Mouse (Mus musculus): ENCODE results near the gene Gckr. TPM values are rescaled to one million over a fixed set of nuclear protein-coding genes. Genes with fewer than 3 reads are reported as not detected.
A peak's percentile ranks its signal among the peaks of the same experiment; 100 is the strongest.

The Gckr gene
- polyA plus RNA-seq, 1 experiment from 2014 or later = 63.1 TPM

- Histone ChIP-seq H3K4me1 (ENCODE audit: insufficient read depth) (peaks cover 26% of the 10 kb centered on the region), H3K4me3 (ENCODE audit: low read depth, low read length) (peak within 1 kb of the TSS; percentile 59), H3K27me3 (ENCODE audit: insufficient read depth, low read length) (peaks cover 4% of the 10 kb centered on the region; the same call in 1 of the 2 replicates), H3K9me3 (ENCODE audit: low read length) (no peaks in the 10 kb centered on the region), H3K9ac (replicated peaks) (peak within 1 kb of the TSS; percentile 62), H3K36me3 (replicated peaks; ENCODE audit: insufficient read depth, low read length) (no peaks in the 10 kb centered on the region), H3K27ac (ENCODE audit: low read depth) (peak within 1 kb of the TSS; percentile 79), H3K4me2 (ENCODE audit: low read depth, low read length) (peak within 1 kb of the TSS; percentile 89)
- no peak for TF ChIP-seq CTCF (IDR thresholded peaks at IDR 0.05; ENCODE audit: low read depth)
- TF ChIP-seq EP300 (IDR thresholded peaks at IDR 0.05; ENCODE audit: low read depth) = no peak
- ATAC-seq (peak; percentile 97), DNase-seq (peak; percentile 95)
- 1% methylated on average over 45 of the region's 45 CpGs for WGBS (ENCODE audit: insufficient replicate concordance)
These were observed 6.5 kb upstream of the Gckr start, which contains the start of gene Ift172 for GRCm38 (mm10) chr5:31290521-31291360. TSS of gene Ift172 (minus strand) at chr5:31291116.

DNA sequence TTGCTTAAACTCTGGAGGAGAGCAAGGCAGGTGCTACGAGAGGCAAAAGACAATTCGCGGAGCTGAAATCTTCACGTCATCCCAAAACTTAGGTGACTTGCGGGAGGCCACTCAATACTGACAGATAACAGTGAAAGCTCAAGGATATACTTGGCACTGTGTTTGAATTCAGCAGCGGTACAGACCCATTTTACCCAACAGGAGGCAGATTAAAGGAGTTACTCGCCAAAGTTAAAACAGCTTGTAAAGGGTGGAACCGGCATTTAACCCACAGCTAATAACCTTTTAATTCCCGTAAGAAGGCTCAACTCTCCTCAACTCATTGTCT is 5.9 kb upstream of the Gckr start:
- Histone ChIP-seq H3K4me1 (ENCODE audit: insufficient read depth) (peaks cover 26% of the 10 kb centered on the region), H3K27ac (ENCODE audit: low read depth) (peak overlapping the region; percentile 79), H3K4me2 (ENCODE audit: low read depth, low read length) (peak overlapping the region; percentile 89), H3K4me3 (ENCODE audit: low read depth, low read length) (peak overlapping the region; percentile 59), H3K27me3 (ENCODE audit: insufficient read depth, low read length) (peaks cover 4% of the 10 kb centered on the region; the same call in 1 of the 2 replicates), H3K9ac (replicated peaks) (peak overlapping the region; percentile 49), H3K9me3 (ENCODE audit: low read length) (no peaks in the 10 kb centered on the region), H3K36me3 (replicated peaks; ENCODE audit: insufficient read depth, low read length) (no peaks in the 10 kb centered on the region)
- 3% methylated on average over 9 of the region's 9 CpGs for WGBS (ENCODE audit: insufficient replicate concordance)
- TF ChIP-seq CTCF (IDR thresholded peaks at IDR 0.05; ENCODE audit: low read depth) (no peak), EP300 (IDR thresholded peaks at IDR 0.05; ENCODE audit: low read depth) (no peak)
- DNase-seq = no peak
- no peak; the same call in 1 of the 2 replicates for ATAC-seq

- no peak for TF ChIP-seq CTCF (IDR thresholded peaks at IDR 0.05; ENCODE audit: low read depth)
- TF ChIP-seq EP300 (IDR thresholded peaks at IDR 0.05; ENCODE audit: low read depth) = no peak
- peak overlapping the region; percentile 60 for H3K4me3 ChIP-seq (ENCODE audit: low read depth, low read length)
- H3K27ac ChIP-seq (ENCODE audit: low read depth) = 0 out of 2 replicates have a peak overlapping the region, but pooled peaks have one; percentile 3
- DNase-seq (peak; percentile 20), ATAC-seq (no peak)
- H3K9me3 ChIP-seq (ENCODE audit: low read length) = no peaks in the 10 kb centered on the region
- H3K27me3 ChIP-seq (ENCODE audit: insufficient read depth, low read length) = peaks cover 4% of the 10 kb centered on the region; the same call in 1 of the 2 replicates
- 17% methylated on average over 27 of the region's 29 CpGs for WGBS (ENCODE audit: insufficient replicate concordance)
- H3K36me3 ChIP-seq (replicated peaks; ENCODE audit: insufficient read depth, low read length) = no peaks in the 10 kb centered on the region
- H3K9ac ChIP-seq (replicated peaks) = peak overlapping the region; percentile 68
- peaks cover 17% of the 10 kb centered on the region for H3K4me1 ChIP-seq (ENCODE audit: insufficient read depth)
- peak overlapping the region; percentile 88 for H3K4me2 ChIP-seq (ENCODE audit: low read depth, low read length)
These were observed 2.2 kb upstream of the Gckr start for GRCm38 (mm10) chr5:31294964-31295605.

GRCm38 (mm10) chr5:31295606-31296141 is 1.6 kb upstream of the Gckr start, which contains the start of gene Fndc4:
TSS of gene Fndc4 (minus strand) at chr5:31296080.
- Histone ChIP-seq H3K27me3 (ENCODE audit: insufficient read depth, low read length) (peaks cover 4% of the 10 kb centered on the region; the same call in 1 of the 2 replicates), H3K9ac (replicated peaks) (peak within 1 kb of the TSS; percentile 68), H3K4me3 (ENCODE audit: low read depth, low read length) (peak within 1 kb of the TSS; percentile 60), H3K36me3 (replicated peaks; ENCODE audit: insufficient read depth, low read length) (no peaks in the 10 kb centered on the region), H3K27ac (ENCODE audit: low read depth) (peak within 1 kb of the TSS; percentile 69; the same call in 1 of the 2 replicates), H3K4me2 (ENCODE audit: low read depth, low read length) (peak within 1 kb of the TSS; percentile 88), H3K4me1 (ENCODE audit: insufficient read depth) (peaks cover 11% of the 10 kb centered on the region), H3K9me3 (ENCODE audit: low read length) (no peaks in the 10 kb centered on the region)
- under 1% methylated on average over 32 of the region's 46 CpGs for WGBS (ENCODE audit: insufficient replicate concordance)
- TF ChIP-seq EP300 (IDR thresholded peaks at IDR 0.05; ENCODE audit: low read depth) (no peak), CTCF (IDR thresholded peaks at IDR 0.05; ENCODE audit: low read depth) (no peak)
- DNase-seq (peak; percentile 28), ATAC-seq (no peak)

GRCm38 (mm10) chr5:31297981-31298380 is 738 bp downstream of the Gckr start:
- Histone ChIP-seq H3K9ac (replicated peaks) (no peak overlapping the region), H3K27ac (ENCODE audit: low read depth) (no peak overlapping the region; the same call in 1 of the 2 replicates), H3K4me3 (ENCODE audit: low read depth, low read length) (0 out of 2 replicates have a peak overlapping the region, but pooled peaks have one; percentile 1), H3K36me3 (replicated peaks; ENCODE audit: insufficient read depth, low read length) (no peaks in the 10 kb centered on the region; the same call in 1 of the 2 replicates), H3K9me3 (ENCODE audit: low read length) (no peaks in the 10 kb centered on the region), H3K4me2 (ENCODE audit: low read depth, low read length) (peak overlapping the region; percentile 50), H3K4me1 (ENCODE audit: insufficient read depth) (peaks cover 5% of the 10 kb centered on the region), H3K27me3 (ENCODE audit: insufficient read depth, low read length) (peaks cover 4% of the 10 kb centered on the region; the same call in 1 of the 2 replicates)
- peak; percentile 21 for DNase-seq
- WGBS (ENCODE audit: insufficient replicate concordance) = 47% methylated on average over 3 of the region's 3 CpGs
- no peak for TF ChIP-seq EP300 (IDR thresholded peaks at IDR 0.05; ENCODE audit: low read depth)
- no peak for TF ChIP-seq CTCF (IDR thresholded peaks at IDR 0.05; ENCODE audit: low read depth)
- peak; percentile 48 for ATAC-seq
